Mouse (Mus musculus): Measurements from ENCODE around the gene Dgkh. TPM values are rescaled to one million over a fixed set of nuclear protein-coding genes. Genes with fewer than 3 reads are reported as not detected.

Dgkh gene
- total and polyA plus RNA-seq, 2 experiments = 0.24 to 1.8 TPM

DNA sequence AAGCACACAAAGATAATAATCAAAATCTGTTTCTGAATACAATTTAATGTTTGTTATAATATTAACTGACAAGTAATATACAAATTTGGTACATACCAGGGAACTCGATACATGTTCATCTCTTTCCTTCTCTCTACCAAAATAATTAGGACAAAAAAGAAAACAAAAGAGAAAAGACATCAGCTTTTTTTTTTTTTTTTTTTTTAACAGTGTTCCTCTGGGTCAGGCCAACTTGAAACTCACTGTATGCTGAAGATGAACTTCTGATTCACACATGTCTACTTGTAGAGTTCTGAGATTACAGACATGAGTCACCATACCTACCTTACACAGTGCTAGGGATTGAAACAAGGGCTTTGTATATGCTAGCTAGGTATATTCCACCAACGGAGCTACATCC, 28.5 kb upstream of the Dgkh start:
- H3K9ac ChIP-seq (ENCODE audit: low read depth, low read length) = no peak overlapping the region
- no peak overlapping the region for H3K27ac ChIP-seq (replicated peaks; ENCODE audit: insufficient read depth, low read depth, low read length)
- no peaks in the 10 kb centered on the region for H3K79me2 ChIP-seq (ENCODE audit: control insufficient read depth, insufficient read depth, low read length)
- H3K4me1 ChIP-seq (ENCODE audit: control insufficient read depth, insufficient read depth, low read length) = no peaks in the 10 kb centered on the region
- no peak for TF ChIP-seq CTCF (IDR thresholded peaks at IDR 0.05; ENCODE audit: low read depth, low read length)
- TF ChIP-seq POLR2A (IDR thresholded peaks at IDR 0.05; ENCODE audit: extremely low read depth, insufficient read depth, low read length) = no peak
- no peak overlapping the region for H3K4me3 ChIP-seq (ENCODE audit: insufficient read depth, low read depth, low read length)
- WGBS = 90% methylated on average over 2 of the region's 2 CpGs
- no peak for DNase-seq (ENCODE audit: extremely low read depth, low read depth, low spot score)
- H3K27me3 ChIP-seq (ENCODE audit: control insufficient read depth, insufficient read depth, low read length) = no peaks in the 10 kb centered on the region
- H3K36me3 ChIP-seq (ENCODE audit: control insufficient read depth, insufficient read depth, low read length) = no peaks in the 10 kb centered on the region

GRCm38 (mm10) chr14:78759491-78759890, 26.9 kb upstream of the Dgkh start:
- Histone ChIP-seq H3K4me3 (ENCODE audit: insufficient read depth, low read depth, low read length) (no peak overlapping the region), H3K27ac (replicated peaks; ENCODE audit: insufficient read depth, low read depth, low read length) (no peak overlapping the region), H3K4me1 (ENCODE audit: control insufficient read depth, insufficient read depth, low read length) (no peaks in the 10 kb centered on the region), H3K9ac (ENCODE audit: low read depth, low read length) (no peak overlapping the region), H3K36me3 (ENCODE audit: control insufficient read depth, insufficient read depth, low read length) (no peaks in the 10 kb centered on the region), H3K79me2 (ENCODE audit: control insufficient read depth, insufficient read depth, low read length) (no peaks in the 10 kb centered on the region), H3K27me3 (ENCODE audit: control insufficient read depth, insufficient read depth, low read length) (no peaks in the 10 kb centered on the region)
- TF ChIP-seq CTCF (IDR thresholded peaks at IDR 0.05; ENCODE audit: low read depth, low read length) (no peak), POLR2A (IDR thresholded peaks at IDR 0.05; ENCODE audit: extremely low read depth, insufficient read depth, low read length) (no peak)
- no peak for DNase-seq (ENCODE audit: extremely low read depth, low read depth, low spot score)
- 97% methylated on average over 3 of the region's 3 CpGs for WGBS

DNA sequence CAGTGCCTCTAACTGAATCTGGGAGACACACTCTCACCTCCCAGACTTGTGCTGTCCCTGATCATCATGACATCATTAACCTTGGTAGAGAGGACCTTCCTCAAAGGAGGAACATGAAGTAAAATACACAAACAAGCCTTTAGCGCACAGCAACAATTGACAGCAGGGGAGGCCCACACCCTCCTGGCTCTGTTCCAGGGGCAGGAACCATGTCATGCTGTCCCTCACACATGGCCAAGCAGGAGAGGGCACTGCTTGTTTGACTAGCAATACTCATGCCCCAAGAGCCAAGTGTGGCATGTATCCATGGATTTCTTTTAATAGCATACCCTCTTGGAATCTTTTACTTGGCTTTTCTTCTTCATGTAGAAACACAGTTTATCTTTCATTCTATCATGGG, 22.7 kb upstream of the Dgkh start:
- H3K79me2 ChIP-seq (ENCODE audit: control insufficient read depth, insufficient read depth, low read length) = no peaks in the 10 kb centered on the region
- H3K27ac ChIP-seq (replicated peaks; ENCODE audit: insufficient read depth, low read depth, low read length) = no peak overlapping the region
- no peaks in the 10 kb centered on the region for H3K36me3 ChIP-seq (ENCODE audit: control insufficient read depth, insufficient read depth, low read length)
- no peaks in the 10 kb centered on the region for H3K27me3 ChIP-seq (ENCODE audit: control insufficient read depth, insufficient read depth, low read length)
- WGBS = 62% methylated on average over 1 of the region's 1 CpGs
- no peaks in the 10 kb centered on the region for H3K4me1 ChIP-seq (ENCODE audit: control insufficient read depth, insufficient read depth, low read length)
- DNase-seq (ENCODE audit: extremely low read depth, low read depth, low spot score) = no peak
- no peak overlapping the region for H3K4me3 ChIP-seq (ENCODE audit: insufficient read depth, low read depth, low read length)
- H3K9ac ChIP-seq (ENCODE audit: low read depth, low read length) = no peak overlapping the region
- no peak for TF ChIP-seq CTCF (IDR thresholded peaks at IDR 0.05; ENCODE audit: low read depth, low read length)
- no peak for TF ChIP-seq POLR2A (IDR thresholded peaks at IDR 0.05; ENCODE audit: extremely low read depth, insufficient read depth, low read length)

DNA sequence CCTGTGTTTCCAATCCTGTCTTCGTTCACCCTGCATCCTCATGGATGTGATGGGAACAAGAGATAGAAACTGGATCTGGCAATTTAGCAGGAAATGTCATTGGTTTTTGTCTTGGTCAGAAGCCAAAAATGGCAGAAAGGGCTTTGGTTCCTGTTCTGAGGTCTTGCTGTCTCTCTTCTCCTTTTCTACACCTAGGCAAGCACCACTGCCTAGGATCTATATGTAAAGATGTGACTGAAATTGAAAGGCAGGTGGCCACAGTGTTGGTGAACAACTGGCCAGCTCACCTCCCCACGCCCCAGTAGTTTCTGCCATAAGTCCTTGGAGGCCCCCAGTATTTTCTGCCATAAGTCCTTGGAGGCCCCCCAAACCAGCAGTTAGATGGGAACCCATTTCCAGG, 16.1 kb upstream of the Dgkh start:
- Histone ChIP-seq H3K4me1 (ENCODE audit: control insufficient read depth, insufficient read depth, low read length) (no peaks in the 10 kb centered on the region), H3K9ac (ENCODE audit: low read depth, low read length) (no peak overlapping the region), H3K27me3 (ENCODE audit: control insufficient read depth, insufficient read depth, low read length) (no peaks in the 10 kb centered on the region), H3K27ac (replicated peaks; ENCODE audit: insufficient read depth, low read depth, low read length) (no peak overlapping the region), H3K36me3 (ENCODE audit: control insufficient read depth, insufficient read depth, low read length) (no peaks in the 10 kb centered on the region), H3K4me3 (ENCODE audit: insufficient read depth, low read depth, low read length) (no peak overlapping the region), H3K79me2 (ENCODE audit: control insufficient read depth, insufficient read depth, low read length) (no peaks in the 10 kb centered on the region)
- DNase-seq (ENCODE audit: extremely low read depth, low read depth, low spot score) = no peak
- TF ChIP-seq CTCF (IDR thresholded peaks at IDR 0.05; ENCODE audit: low read depth, low read length) = no peak
- TF ChIP-seq POLR2A (IDR thresholded peaks at IDR 0.05; ENCODE audit: extremely low read depth, insufficient read depth, low read length) = no peak
- 92% methylated on average over 2 of the region's 2 CpGs for WGBS

DNA sequence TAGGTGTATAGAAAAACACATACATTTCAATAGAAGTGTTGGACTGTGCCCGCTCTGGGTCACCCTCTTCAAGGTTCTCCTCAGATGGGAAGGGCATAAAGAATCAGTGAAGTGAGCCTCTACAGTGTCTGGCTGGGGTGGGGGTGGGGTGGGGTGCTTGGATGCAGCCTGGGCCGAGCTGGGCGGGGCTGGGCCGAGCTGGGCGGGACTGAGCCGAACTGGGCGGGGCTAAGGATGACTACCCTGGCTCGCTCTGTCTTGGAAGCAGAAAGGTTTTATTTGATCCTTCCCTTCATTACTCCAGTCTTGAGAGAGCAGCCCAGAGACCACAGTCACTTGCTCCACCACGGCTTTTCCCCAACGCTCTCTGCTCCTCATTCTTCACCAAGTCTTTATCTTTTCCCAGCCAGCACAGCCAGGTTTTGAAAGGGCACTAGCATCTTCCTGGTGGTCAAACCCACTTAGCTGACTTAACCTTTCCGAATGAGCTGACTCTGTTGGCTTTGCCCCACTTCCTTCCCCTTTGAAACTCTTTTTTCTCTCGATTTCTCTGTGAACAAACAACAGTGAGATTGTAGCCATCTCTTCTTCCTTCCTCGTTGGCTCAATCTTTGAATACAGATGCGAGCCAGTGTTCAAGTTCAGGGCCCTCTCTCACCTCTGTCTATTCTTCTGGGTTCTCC, 15.5 kb upstream of the Dgkh start:
- no peak overlapping the region for H3K4me3 ChIP-seq (ENCODE audit: insufficient read depth, low read depth, low read length)
- no peaks in the 10 kb centered on the region for H3K36me3 ChIP-seq (ENCODE audit: control insufficient read depth, insufficient read depth, low read length)
- no peaks in the 10 kb centered on the region for H3K27me3 ChIP-seq (ENCODE audit: control insufficient read depth, insufficient read depth, low read length)
- 57% methylated on average over 14 of the region's 14 CpGs for WGBS
- H3K27ac ChIP-seq (replicated peaks; ENCODE audit: insufficient read depth, low read depth, low read length) = no peak overlapping the region
- H3K79me2 ChIP-seq (ENCODE audit: control insufficient read depth, insufficient read depth, low read length) = no peaks in the 10 kb centered on the region
- H3K4me1 ChIP-seq (ENCODE audit: control insufficient read depth, insufficient read depth, low read length) = no peaks in the 10 kb centered on the region
- no peak for TF ChIP-seq CTCF (IDR thresholded peaks at IDR 0.05; ENCODE audit: low read depth, low read length)
- no peak overlapping the region for H3K9ac ChIP-seq (ENCODE audit: low read depth, low read length)
- DNase-seq (ENCODE audit: extremely low read depth, low read depth, low spot score) = no peak

DNA sequence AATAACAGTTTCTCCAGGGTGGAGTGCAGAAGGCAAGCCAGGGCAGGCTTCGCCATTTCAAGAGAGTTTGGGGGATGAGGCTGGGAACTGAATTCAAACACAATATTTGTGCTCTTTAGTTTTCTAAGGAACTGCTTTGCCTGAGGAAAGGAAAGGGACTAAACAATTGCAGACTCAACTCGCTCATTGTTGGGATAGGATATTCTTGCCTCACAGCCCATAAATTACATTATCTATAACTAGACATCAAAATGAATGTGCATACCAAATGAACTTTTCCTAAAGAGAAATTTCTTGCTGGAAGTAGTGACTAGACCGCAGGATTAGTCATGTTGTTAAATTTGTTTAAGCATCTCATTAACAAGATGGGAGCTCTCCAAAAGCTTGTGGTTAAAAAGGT, 14.9 kb upstream of the Dgkh start:
- DNase-seq (ENCODE audit: extremely low read depth, low read depth, low spot score) = no peak
- Histone ChIP-seq H3K27me3 (ENCODE audit: control insufficient read depth, insufficient read depth, low read length) (no peaks in the 10 kb centered on the region), H3K79me2 (ENCODE audit: control insufficient read depth, insufficient read depth, low read length) (no peaks in the 10 kb centered on the region), H3K36me3 (ENCODE audit: control insufficient read depth, insufficient read depth, low read length) (no peaks in the 10 kb centered on the region), H3K9ac (ENCODE audit: low read depth, low read length) (no peak overlapping the region), H3K27ac (replicated peaks; ENCODE audit: insufficient read depth, low read depth, low read length) (no peak overlapping the region), H3K4me3 (ENCODE audit: insufficient read depth, low read depth, low read length) (no peak overlapping the region), H3K4me1 (ENCODE audit: control insufficient read depth, insufficient read depth, low read length) (no peaks in the 10 kb centered on the region)
- TF ChIP-seq POLR2A (IDR thresholded peaks at IDR 0.05; ENCODE audit: extremely low read depth, insufficient read depth, low read length) = no peak
- TF ChIP-seq CTCF (IDR thresholded peaks at IDR 0.05; ENCODE audit: low read depth, low read length) = no peak
- WGBS = 91% methylated on average over 3 of the region's 3 CpGs
